Mouse (Mus musculus) forebrain, postnatal 0 days (tissue): Measurements from ENCODE around the gene Rgs3. TPM values are rescaled to one million over a fixed set of nuclear protein-coding genes. Genes with fewer than 3 reads are reported as not detected.
A peak's percentile ranks its signal among the peaks of the same experiment; 100 is the strongest.

Experiments
- ATAC-seq: fragments of 200-750 bp; cut with Nextera tagmentation; 2 replicates; pipeline ENCODE4 v1.8.0; 2017; ENCODE audit warnings: mild to moderate bottlenecking, moderate library complexity
- DNase-seq: peaks from one replicate; pipeline ENCODE4 v3.0.0-alpha.2; 2015
- H3K27ac ChIP-seq: fragments of 300-500 bp; sonication (generic); 2 replicates; pipeline ENCODE4 v1.5.1; 2014; ENCODE audit warnings: low read depth, mild to moderate bottlenecking, antibody characterized with exemption, low read length, moderate library complexity, mixed read lengths
- H3K27me3 ChIP-seq: fragments of 300-500 bp; sonication (generic); 2 replicates; pipeline ENCODE4 v1.6.1; 2014; ENCODE audit warnings: mild to moderate bottlenecking, low read length, mixed read lengths; ENCODE audit not compliant: insufficient read depth
- H3K36me3 ChIP-seq: fragments of 300-500 bp; sonication (generic); 2 replicates; pipeline ENCODE4 v1.6.1; 2014; ENCODE audit warnings: mild to moderate bottlenecking, moderate library complexity; ENCODE audit not compliant: insufficient read depth
- H3K4me1 ChIP-seq: fragments of 300-500 bp; sonication (generic); 2 replicates; pipeline ENCODE4 v1.6.1; 2014; ENCODE audit warnings: antibody characterized with exemption; ENCODE audit not compliant: insufficient read depth
- H3K4me2 ChIP-seq: fragments of 300-500 bp; sonication (generic); 2 replicates; pipeline ENCODE4 v1.6.1; 2014; ENCODE audit warnings: low read depth, mild to moderate bottlenecking, moderate library complexity
- H3K4me3 ChIP-seq: fragments of 300-500 bp; sonication (generic); 2 replicates; pipeline ENCODE4 v1.5.1; 2014; ENCODE audit warnings: low read depth, low read length, mixed read lengths
- H3K9ac ChIP-seq: fragments of 300-500 bp; sonication (generic); 2 replicates; pipeline ENCODE4 v1.6.1; 2014; ENCODE audit warnings: mild to moderate bottlenecking
- H3K9me3 ChIP-seq: fragments of 300-500 bp; sonication (generic); 2 replicates; pipeline ENCODE4 v1.6.1; 2016; ENCODE audit warnings: low read length
- CTCF ChIP-seq: sonication (generic); IDR thresholded peaks from 2 replicates; pipeline ENCODE4 v1.5.1; 2016; ENCODE audit warnings: antibody characterized with exemption, control low read depth, low read depth
- WGBS: fragments of 180-500 bp; shearing (Covaris S2); extraction: QIAGEN DNeasy Blood & Tissue Kit; methylation state at CpG from one replicate; pipeline ENCODE4 v1.1.7; 2014; 5-methylcytosine and 5-hydroxymethylcytosine counted together
- polyA plus RNA-seq: library from polyadenylated mRNA; unstranded; fragments of >200 nt; fragmentation: Nextera tagmentation; extraction: Ambion mirVana; gene quantifications from 2 replicates; pipeline ENCODE4 v1.2.1, GENCODE M21; 2015
- total RNA-seq: library from RNA; depleted of rRNA; stranded (reverse); fragments of >200 nt; gene quantifications from 2 replicates; pipeline ENCODE4 v1.2.3, GENCODE M21; 2014

The Rgs3 gene
- total and polyA plus RNA-seq, 2 experiments from 2014 or later, result 47.3 to 63.5 TPM

GRCm38 (mm10) chr4:62567696-62568095, 8.0 kb downstream of the Rgs3 start:
- Histone ChIP-seq H3K9ac (no peak overlapping the region), H3K27ac (no peak overlapping the region), H3K4me3 (no peak overlapping the region), H3K4me2 (no peak overlapping the region), H3K36me3 (no peaks in the 10 kb centered on the region), H3K9me3 (no peaks in the 10 kb centered on the region), H3K27me3 (no peaks in the 10 kb centered on the region), H3K4me1 (no peaks in the 10 kb centered on the region)
- 78% methylated on average over 6 of the region's 6 CpGs for WGBS
- ATAC-seq (no peak), DNase-seq (no peak)
- TF ChIP-seq CTCF, result no peak

GRCm38 (mm10) chr4:62568359-62568758, 8.7 kb downstream of the Rgs3 start:
- H3K4me3 ChIP-seq, result no peak overlapping the region
- H3K9me3 ChIP-seq, result no peaks in the 10 kb centered on the region
- ATAC-seq, result no peak
- no peaks in the 10 kb centered on the region for H3K4me1 ChIP-seq
- WGBS, result 76% methylated on average over 1 of the region's 1 CpGs
- H3K36me3 ChIP-seq, result no peaks in the 10 kb centered on the region
- no peak overlapping the region for H3K27ac ChIP-seq
- no peak overlapping the region for H3K4me2 ChIP-seq
- no peak overlapping the region for H3K9ac ChIP-seq
- DNase-seq, result no peak
- TF ChIP-seq CTCF, result no peak
- no peaks in the 10 kb centered on the region for H3K27me3 ChIP-seq

GRCm38 (mm10) chr4:62569603-62570002, 10.0 kb downstream of the Rgs3 start:
- no peak overlapping the region for H3K4me3 ChIP-seq
- H3K36me3 ChIP-seq, result no peaks in the 10 kb centered on the region
- ATAC-seq (no peak), DNase-seq (no peak)
- no peak overlapping the region for H3K9ac ChIP-seq
- no peak overlapping the region for H3K4me2 ChIP-seq
- H3K27ac ChIP-seq, result no peak overlapping the region
- no peaks in the 10 kb centered on the region for H3K4me1 ChIP-seq
- 94% methylated on average over 5 of the region's 5 CpGs for WGBS
- TF ChIP-seq CTCF, result no peak
- no peaks in the 10 kb centered on the region for H3K27me3 ChIP-seq
- H3K9me3 ChIP-seq, result no peaks in the 10 kb centered on the region

GRCm38 (mm10) chr4:62570029-62570428, 10.4 kb downstream of the Rgs3 start:
- Histone ChIP-seq H3K36me3 (no peaks in the 10 kb centered on the region), H3K27me3 (no peaks in the 10 kb centered on the region), H3K27ac (no peak overlapping the region), H3K4me3 (no peak overlapping the region), H3K4me1 (no peaks in the 10 kb centered on the region), H3K4me2 (no peak overlapping the region), H3K9ac (no peak overlapping the region), H3K9me3 (no peaks in the 10 kb centered on the region)
- no peak for ATAC-seq
- WGBS, result 73% methylated on average over 5 of the region's 5 CpGs
- no peak for DNase-seq
- no peak for TF ChIP-seq CTCF

- H3K27ac ChIP-seq, result peak overlapping the region; percentile 55; the same call in 1 of the 2 replicates
- H3K4me3 ChIP-seq, result peak overlapping the region; percentile 45
- no peaks in the 10 kb centered on the region for H3K9me3 ChIP-seq
- peak overlapping the region; percentile 86 for H3K4me2 ChIP-seq
- DNase-seq (peak; percentile 94), ATAC-seq (peak; percentile 97)
- no peaks in the 10 kb centered on the region for H3K36me3 ChIP-seq
- no peaks in the 10 kb centered on the region for H3K27me3 ChIP-seq
- peak overlapping the region; percentile 40 for H3K9ac ChIP-seq
- H3K4me1 ChIP-seq, result peaks cover 22% of the 10 kb centered on the region
- 8% methylated on average over 18 of the region's 18 CpGs for WGBS
- no peak for TF ChIP-seq CTCF
Measured at GRCm38 (mm10) chr4:62582365-62583264, 23.0 kb downstream of the Rgs3 start.

GRCm38 (mm10) chr4:62583265-62584092, 23.8 kb downstream of the Rgs3 start:
- Histone ChIP-seq H3K4me1 (peaks cover 22% of the 10 kb centered on the region), H3K9me3 (no peaks in the 10 kb centered on the region), H3K27ac (peak overlapping the region; percentile 55; the same call in 1 of the 2 replicates), H3K27me3 (no peaks in the 10 kb centered on the region), H3K9ac (peak overlapping the region; percentile 40), H3K36me3 (no peaks in the 10 kb centered on the region), H3K4me3 (peak overlapping the region; percentile 45), H3K4me2 (peak overlapping the region; percentile 86)
- peak; percentile 74 for DNase-seq
- ATAC-seq, result peak; percentile 70
- under 1% methylated on average over 42 of the region's 42 CpGs for WGBS
- peak; percentile 14; the same call in 1 of the 2 replicates for TF ChIP-seq CTCF

- Histone ChIP-seq H3K27ac (no peak overlapping the region), H3K4me1 (peaks cover 20% of the 10 kb centered on the region), H3K4me3 (no peak overlapping the region), H3K9ac (no peak overlapping the region), H3K9me3 (no peaks in the 10 kb centered on the region), H3K4me2 (no peak overlapping the region), H3K36me3 (no peaks in the 10 kb centered on the region), H3K27me3 (no peaks in the 10 kb centered on the region)
- no peak for TF ChIP-seq CTCF
- ATAC-seq (no peak), DNase-seq (no peak)
- 93% methylated on average over 8 of the region's 8 CpGs for WGBS
Measured at GRCm38 (mm10) chr4:62587067-62587466, 27.4 kb downstream of the Rgs3 start.
